Mouse (Mus musculus): ENCODE data around the gene Pxdn. TPM values are rescaled to one million over a fixed set of nuclear protein-coding genes. Genes with fewer than 3 reads are reported as not detected.

Pxdn gene
- total RNA-seq, 2 experiments from 2014 or later: 27.7 to 31.8 TPM

- peak; percentile 75 to 82 for DNase-seq
These were observed 14.7 kb downstream of the Pxdn start for GRCm38 (mm10) chr12:29952102-29952501.

GRCm38 (mm10) chr12:29953999-29954398, 16.6 kb downstream of the Pxdn start:
- DNase-seq: peak in 1 of 2 experiments; percentile 71

- peak in 1 of 2 experiments; percentile 13 for DNase-seq
These were observed 17.1 kb downstream of the Pxdn start for GRCm38 (mm10) chr12:29954464-29954863.

GRCm38 (mm10) chr12:29956969-29957368, 19.6 kb downstream of the Pxdn start:
- peak in 1 of 2 experiments; percentile 29 for DNase-seq

- DNase-seq: no peak
These were observed 21.2 kb downstream of the Pxdn start for GRCm38 (mm10) chr12:29958637-29959036.

- no peak for DNase-seq
These were observed 23.6 kb downstream of the Pxdn start for GRCm38 (mm10) chr12:29961041-29961440.

- no peak for DNase-seq
These were observed 27.6 kb downstream of the Pxdn start for GRCm38 (mm10) chr12:29965016-29965415.

GRCm38 (mm10) chr12:29971795-29972464, 34.5 kb downstream of the Pxdn start:
- no peak for DNase-seq

- peak; percentile 47 to 53 for DNase-seq
These were observed 35.1 kb downstream of the Pxdn start for GRCm38 (mm10) chr12:29972533-29972932.

GRCm38 (mm10) chr12:29980076-29980475, 42.7 kb downstream of the Pxdn start:
- peak; percentile 42 to 60 for DNase-seq

GRCm38 (mm10) chr12:29981722-29982293, 44.4 kb downstream of the Pxdn start:
- DNase-seq: peak in 1 of 2 experiments; percentile 44

- no peak for DNase-seq
These were observed 45.8 kb downstream of the Pxdn start for GRCm38 (mm10) chr12:29983190-29983589.

- DNase-seq: no peak
These were observed 47.7 kb downstream of the Pxdn start for GRCm38 (mm10) chr12:29985126-29985525.

GRCm38 (mm10) chr12:29986241-29986640, 48.8 kb downstream of the Pxdn start:
- no peak for DNase-seq

- no peak for DNase-seq
These were observed 61.5 kb downstream of the Pxdn start for GRCm38 (mm10) chr12:29998895-29999294.

- no peak for DNase-seq
These were observed 64.5 kb downstream of the Pxdn start for GRCm38 (mm10) chr12:30001951-30002350.

- peak; percentile 40 to 56 for DNase-seq
These were observed 66.4 kb downstream of the Pxdn start for GRCm38 (mm10) chr12:30003680-30004364.

GRCm38 (mm10) chr12:30004365-30004723, 66.9 kb downstream of the Pxdn start:
- DNase-seq: no peak

- DNase-seq: no peak
These were observed 69.2 kb downstream of the Pxdn start for GRCm38 (mm10) chr12:30006586-30006985.

- no peak for DNase-seq
These were observed 71.3 kb downstream of the Pxdn start for GRCm38 (mm10) chr12:30008741-30009140.

- DNase-seq: no peak
These were observed 78.1 kb downstream of the Pxdn start for GRCm38 (mm10) chr12:30015501-30015900.

GRCm38 (mm10) chr12:30017131-30017530, 79.7 kb downstream of the Pxdn start:
- DNase-seq: no peak

- no peak for DNase-seq
These were observed 83.0 kb downstream of the Pxdn start for GRCm38 (mm10) chr12:30020447-30020846.
